Mouse (Mus musculus): ENCODE results near the gene St6galnac3. TPM values are rescaled to one million over a fixed set of nuclear protein-coding genes. Genes with fewer than 3 reads are reported as not detected.

The St6galnac3 gene
- polyA plus RNA-seq, 1 experiment = 2.5 TPM

- Histone ChIP-seq H3K4me1 (ENCODE audit: control insufficient read depth, insufficient read depth, low read length) (no peaks in the 10 kb centered on the region; the same call in 1 of the 2 replicates), H3K4me3 (ENCODE audit: insufficient read depth, low read length) (no peak overlapping the region), H3K27ac (ENCODE audit: insufficient read depth, low read length) (no peak overlapping the region)
- no peak for TF ChIP-seq POLR2A (IDR thresholded peaks at IDR 0.05; ENCODE audit: low read depth, low read length)
These were observed 232.0 kb downstream of the St6galnac3 start for GRCm38 (mm10) chr3:153492986-153493385.

GRCm38 (mm10) chr3:153489718-153490117 lies 235.3 kb downstream of the St6galnac3 start:
- TF ChIP-seq CTCF (IDR thresholded peaks at IDR 0.05; ENCODE audit: borderline replicate concordance, insufficient read depth, low read length) (no peak), POLR2A (IDR thresholded peaks at IDR 0.05; ENCODE audit: low read depth, low read length) (no peak)
- no peak overlapping the region for H3K27ac ChIP-seq (ENCODE audit: insufficient read depth, low read length)
- no peak overlapping the region for H3K4me3 ChIP-seq (ENCODE audit: insufficient read depth, low read length)
- H3K4me1 ChIP-seq (ENCODE audit: control insufficient read depth, insufficient read depth, low read length) = no peaks in the 10 kb centered on the region; the same call in 1 of the 2 replicates

- no peak overlapping the region for H3K27ac ChIP-seq (ENCODE audit: insufficient read depth, low read length)
- TF ChIP-seq POLR2A (IDR thresholded peaks at IDR 0.05; ENCODE audit: low read depth, low read length) (no peak), CTCF (IDR thresholded peaks at IDR 0.05; ENCODE audit: borderline replicate concordance, insufficient read depth, low read length) (no peak)
- H3K4me1 ChIP-seq (ENCODE audit: control insufficient read depth, insufficient read depth, low read length) = no peaks in the 10 kb centered on the region; the same call in 1 of the 2 replicates
- H3K4me3 ChIP-seq (ENCODE audit: insufficient read depth, low read length) = no peak overlapping the region
These were observed 236.0 kb downstream of the St6galnac3 start for GRCm38 (mm10) chr3:153488931-153489330.

- Histone ChIP-seq H3K4me1 (ENCODE audit: control insufficient read depth, insufficient read depth, low read length) (no peaks in the 10 kb centered on the region), H3K4me3 (ENCODE audit: insufficient read depth, low read length) (no peak overlapping the region), H3K27ac (ENCODE audit: insufficient read depth, low read length) (no peak overlapping the region)
- no peak for TF ChIP-seq CTCF (IDR thresholded peaks at IDR 0.05; ENCODE audit: borderline replicate concordance, insufficient read depth, low read length)
- TF ChIP-seq POLR2A (IDR thresholded peaks at IDR 0.05; ENCODE audit: low read depth, low read length) = no peak
These were observed 239.8 kb downstream of the St6galnac3 start for GRCm38 (mm10) chr3:153485176-153485575.

GRCm38 (mm10) chr3:153484701-153485100 lies 240.3 kb downstream of the St6galnac3 start:
- Histone ChIP-seq H3K4me3 (ENCODE audit: insufficient read depth, low read length) (no peak overlapping the region), H3K27ac (ENCODE audit: insufficient read depth, low read length) (no peak overlapping the region), H3K4me1 (ENCODE audit: control insufficient read depth, insufficient read depth, low read length) (no peaks in the 10 kb centered on the region)
- no peak for TF ChIP-seq POLR2A (IDR thresholded peaks at IDR 0.05; ENCODE audit: low read depth, low read length)
- no peak for TF ChIP-seq CTCF (IDR thresholded peaks at IDR 0.05; ENCODE audit: borderline replicate concordance, insufficient read depth, low read length)

GRCm38 (mm10) chr3:153483691-153484090 lies 241.3 kb downstream of the St6galnac3 start:
- Histone ChIP-seq H3K27ac (ENCODE audit: insufficient read depth, low read length) (no peak overlapping the region), H3K4me1 (ENCODE audit: control insufficient read depth, insufficient read depth, low read length) (no peaks in the 10 kb centered on the region), H3K4me3 (ENCODE audit: insufficient read depth, low read length) (no peak overlapping the region)
- TF ChIP-seq POLR2A (IDR thresholded peaks at IDR 0.05; ENCODE audit: low read depth, low read length) (no peak), CTCF (IDR thresholded peaks at IDR 0.05; ENCODE audit: borderline replicate concordance, insufficient read depth, low read length) (no peak)

GRCm38 (mm10) chr3:153482098-153482497 lies 242.9 kb downstream of the St6galnac3 start:
- Histone ChIP-seq H3K27ac (ENCODE audit: insufficient read depth, low read length) (no peak overlapping the region), H3K4me3 (ENCODE audit: insufficient read depth, low read length) (no peak overlapping the region), H3K4me1 (ENCODE audit: control insufficient read depth, insufficient read depth, low read length) (no peaks in the 10 kb centered on the region)
- TF ChIP-seq POLR2A (IDR thresholded peaks at IDR 0.05; ENCODE audit: low read depth, low read length) (no peak), CTCF (IDR thresholded peaks at IDR 0.05; ENCODE audit: borderline replicate concordance, insufficient read depth, low read length) (no peak)

- TF ChIP-seq CTCF (IDR thresholded peaks at IDR 0.05; ENCODE audit: borderline replicate concordance, insufficient read depth, low read length) (no peak), POLR2A (IDR thresholded peaks at IDR 0.05; ENCODE audit: low read depth, low read length) (no peak)
- H3K4me1 ChIP-seq (ENCODE audit: control insufficient read depth, insufficient read depth, low read length) = no peaks in the 10 kb centered on the region
These were observed 244.0 kb downstream of the St6galnac3 start for GRCm38 (mm10) chr3:153481012-153481411.

GRCm38 (mm10) chr3:153480636-153481006 lies 244.4 kb downstream of the St6galnac3 start:
- TF ChIP-seq CTCF (IDR thresholded peaks at IDR 0.05; ENCODE audit: borderline replicate concordance, insufficient read depth, low read length) = no peak
- TF ChIP-seq POLR2A (IDR thresholded peaks at IDR 0.05; ENCODE audit: low read depth, low read length) = no peak
- Histone ChIP-seq H3K4me3 (ENCODE audit: insufficient read depth, low read length) (no peak overlapping the region), H3K4me1 (ENCODE audit: control insufficient read depth, insufficient read depth, low read length) (no peaks in the 10 kb centered on the region), H3K27ac (ENCODE audit: insufficient read depth, low read length) (no peak overlapping the region)

More at GRCm38 (mm10) chr3:153481012-153481411, 244.0 kb downstream of the St6galnac3 start:
- Histone ChIP-seq H3K4me3 (ENCODE audit: insufficient read depth, low read length) (no peak overlapping the region), H3K27ac (ENCODE audit: insufficient read depth, low read length) (no peak overlapping the region)

GRCm38 (mm10) chr3:153480005-153480635 lies 244.9 kb downstream of the St6galnac3 start:
- Histone ChIP-seq H3K4me3 (ENCODE audit: insufficient read depth, low read length) (no peak overlapping the region), H3K4me1 (ENCODE audit: control insufficient read depth, insufficient read depth, low read length) (no peaks in the 10 kb centered on the region), H3K27ac (ENCODE audit: insufficient read depth, low read length) (no peak overlapping the region)
- no peak for TF ChIP-seq POLR2A (IDR thresholded peaks at IDR 0.05; ENCODE audit: low read depth, low read length)
- no peak for TF ChIP-seq CTCF (IDR thresholded peaks at IDR 0.05; ENCODE audit: borderline replicate concordance, insufficient read depth, low read length)

All from embryonic fibroblast, embryonic 13.5 days (primary cell).